Mouse (Mus musculus) intestine, embryonic 16.5 days (tissue): ENCODE results near the gene En1. TPM values are rescaled to one million over a fixed set of nuclear protein-coding genes. Genes with fewer than 3 reads are reported as not detected.

Experiments
- ATAC-seq: fragments of 200-750 bp; cut with Nextera tagmentation; 2 replicates; pipeline ENCODE4 v1.8.0; 2017; ENCODE audit warnings: moderate TSS enrichment, moderate library complexity
- H3K27ac ChIP-seq: fragments of 300-500 bp; sonication (generic); 2 replicates; pipeline ENCODE4 v1.5.1; 2014; ENCODE audit warnings: mild to moderate bottlenecking, low read length
- H3K27me3 ChIP-seq: fragments of 300-500 bp; sonication (generic); replicated peaks from 2 replicates; pipeline ENCODE4 v1.6.1; 2014; ENCODE audit warnings: low read length, control low read depth, mixed read lengths; ENCODE audit not compliant: control insufficient read depth, insufficient read depth
- H3K36me3 ChIP-seq: fragments of 300-500 bp; sonication (generic); 2 replicates; pipeline ENCODE4 v1.6.1; 2014; ENCODE audit warnings: low read length, control low read depth; ENCODE audit not compliant: control insufficient read depth, insufficient read depth
- H3K4me1 ChIP-seq: fragments of 300-500 bp; sonication (generic); 2 replicates; pipeline ENCODE4 v1.6.1; 2014; ENCODE audit warnings: low read length, control low read depth, mixed read lengths; ENCODE audit not compliant: control insufficient read depth, insufficient read depth
- H3K4me2 ChIP-seq: fragments of 300-500 bp; sonication (generic); 2 replicates; pipeline ENCODE4 v1.6.1; 2014; ENCODE audit warnings: low read depth, low read length, control low read depth
- H3K4me3 ChIP-seq: fragments of 300-500 bp; sonication (generic); 2 replicates; pipeline ENCODE4 v1.5.1; 2014; ENCODE audit warnings: mild to moderate bottlenecking, low read length
- H3K9ac ChIP-seq: fragments of 300-500 bp; sonication (generic); 2 replicates; pipeline ENCODE4 v1.6.1; 2014; ENCODE audit warnings: low read depth, low read length
- H3K9me3 ChIP-seq: fragments of 300-500 bp; sonication (generic); 2 replicates; pipeline ENCODE4 v1.6.1; 2016; ENCODE audit warnings: low read length, control low read depth; ENCODE audit not compliant: control insufficient read depth
- WGBS: fragments of 180-500 bp; shearing (Covaris S2); extraction: QIAGEN DNeasy Blood & Tissue Kit; methylation state at CpG from one replicate; pipeline ENCODE4 v1.1.7; 2014; 5-methylcytosine and 5-hydroxymethylcytosine counted together
- polyA plus RNA-seq: library from polyadenylated mRNA; unstranded; fragments of >200 nt; fragmentation: Nextera tagmentation; extraction: Ambion mirVana; gene quantifications from 2 replicates; pipeline ENCODE4 v1.2.1, GENCODE M21; 2015

Gene En1
- polyA plus RNA-seq, 1 experiment from 2014 or later: not detected

GRCm38 (mm10) chr1:120615927-120616326 is 13.7 kb downstream of the En1 start:
- no peak overlapping the region for H3K9ac ChIP-seq

GRCm38 (mm10) chr1:120621383-120621782 is 19.2 kb downstream of the En1 start:
- 29% methylated on average over 4 of the region's 5 CpGs for WGBS
- H3K36me3 ChIP-seq: no peaks in the 10 kb centered on the region
- no peak overlapping the region for H3K27ac ChIP-seq
- H3K4me3 ChIP-seq: no peak overlapping the region
- peaks cover 42% of the 10 kb centered on the region for H3K27me3 ChIP-seq
- no peak for ATAC-seq
- H3K9ac ChIP-seq: no peak overlapping the region
- no peaks in the 10 kb centered on the region for H3K4me1 ChIP-seq
- H3K4me2 ChIP-seq: no peak overlapping the region
- H3K9me3 ChIP-seq: no peaks in the 10 kb centered on the region

More at GRCm38 (mm10) chr1:120615927-120616326, 13.7 kb downstream of the En1 start:
- no peak overlapping the region for H3K4me3 ChIP-seq
- no peak for ATAC-seq
- no peaks in the 10 kb centered on the region for H3K36me3 ChIP-seq
- H3K27ac ChIP-seq: no peak overlapping the region
- H3K4me2 ChIP-seq: no peak overlapping the region
- no peaks in the 10 kb centered on the region for H3K9me3 ChIP-seq
- no peaks in the 10 kb centered on the region for H3K4me1 ChIP-seq
- peaks cover 83% of the 10 kb centered on the region for H3K27me3 ChIP-seq
- whole genome bisulfite sequencing: 2% methylated on average over 9 of the region's 9 CpGs

- 51% methylated on average over 11 of the region's 11 CpGs for WGBS
- no peak overlapping the region for H3K4me2 ChIP-seq
- no peaks in the 10 kb centered on the region for H3K4me1 ChIP-seq
- H3K36me3 ChIP-seq: no peaks in the 10 kb centered on the region
- no peak for ATAC-seq
- H3K9ac ChIP-seq: no peak overlapping the region
- peaks cover 10% of the 10 kb centered on the region for H3K27me3 ChIP-seq
- H3K27ac ChIP-seq: no peak overlapping the region
- H3K9me3 ChIP-seq: no peaks in the 10 kb centered on the region
- no peak overlapping the region for H3K4me3 ChIP-seq
These were observed 24.9 kb downstream of the En1 start for GRCm38 (mm10) chr1:120626930-120627621.

GRCm38 (mm10) chr1:120627622-120628001 is 25.4 kb downstream of the En1 start:
- Histone ChIP-seq H3K4me2 (no peak overlapping the region), H3K36me3 (no peaks in the 10 kb centered on the region), H3K4me1 (no peaks in the 10 kb centered on the region), H3K4me3 (no peak overlapping the region), H3K27ac (no peak overlapping the region), H3K9ac (no peak overlapping the region), H3K27me3 (peaks cover 6% of the 10 kb centered on the region), H3K9me3 (no peaks in the 10 kb centered on the region)
- WGBS: 77% methylated on average over 4 of the region's 4 CpGs
- ATAC-seq: no peak

GRCm38 (mm10) chr1:120628821-120629220 is 26.6 kb downstream of the En1 start:
- Histone ChIP-seq H3K36me3 (no peaks in the 10 kb centered on the region), H3K27ac (no peak overlapping the region), H3K4me2 (no peak overlapping the region), H3K4me3 (no peak overlapping the region), H3K9me3 (no peaks in the 10 kb centered on the region), H3K9ac (no peak overlapping the region), H3K4me1 (no peaks in the 10 kb centered on the region), H3K27me3 (peaks cover 6% of the 10 kb centered on the region)
- no peak for ATAC-seq
- WGBS: 54% methylated on average over 9 of the region's 9 CpGs

- ATAC-seq: no peak
- Histone ChIP-seq H3K27me3 (no peaks in the 10 kb centered on the region), H3K4me2 (no peak overlapping the region), H3K9ac (no peak overlapping the region), H3K4me3 (no peak overlapping the region), H3K9me3 (no peaks in the 10 kb centered on the region), H3K36me3 (no peaks in the 10 kb centered on the region), H3K4me1 (no peaks in the 10 kb centered on the region), H3K27ac (no peak overlapping the region)
- 22% methylated on average over 10 of the region's 10 CpGs for WGBS
These were observed 41.2 kb downstream of the En1 start for GRCm38 (mm10) chr1:120643380-120643779.

- WGBS: 19% methylated on average over 13 of the region's 13 CpGs
- H3K9me3 ChIP-seq: no peaks in the 10 kb centered on the region
- H3K9ac ChIP-seq: no peak overlapping the region
- H3K4me3 ChIP-seq: 0 out of 2 replicates have a peak overlapping the region, but pooled peaks have one; percentile 8
- no peak overlapping the region for H3K4me2 ChIP-seq
- no peaks in the 10 kb centered on the region for H3K36me3 ChIP-seq
- H3K27ac ChIP-seq: no peak overlapping the region
- no peak for ATAC-seq
- H3K4me1 ChIP-seq: no peaks in the 10 kb centered on the region
- no peaks in the 10 kb centered on the region for H3K27me3 ChIP-seq
These were observed 41.9 kb downstream of the En1 start for GRCm38 (mm10) chr1:120643848-120644711.

GRCm38 (mm10) chr1:120644755-120645154 is 42.5 kb downstream of the En1 start:
- no peaks in the 10 kb centered on the region for H3K4me1 ChIP-seq
- no peaks in the 10 kb centered on the region for H3K36me3 ChIP-seq
- H3K9me3 ChIP-seq: no peaks in the 10 kb centered on the region
- no peak overlapping the region for H3K4me3 ChIP-seq
- H3K4me2 ChIP-seq: no peak overlapping the region
- no peak for ATAC-seq
- H3K9ac ChIP-seq: no peak overlapping the region
- H3K27ac ChIP-seq: no peak overlapping the region
- 76% methylated on average over 1 of the region's 1 CpGs for WGBS
- no peaks in the 10 kb centered on the region for H3K27me3 ChIP-seq

- no peaks in the 10 kb centered on the region for H3K4me1 ChIP-seq
- ATAC-seq: no peak
These were observed 47.9 kb downstream of the En1 start for GRCm38 (mm10) chr1:120650068-120650467.

More at GRCm38 (mm10) chr1:120650068-120650467, 47.9 kb downstream of the En1 start:
- Histone ChIP-seq H3K4me3 (no peak overlapping the region), H3K27ac (no peak overlapping the region), H3K36me3 (no peaks in the 10 kb centered on the region), H3K27me3 (no peaks in the 10 kb centered on the region), H3K9ac (no peak overlapping the region), H3K4me2 (no peak overlapping the region), H3K9me3 (no peaks in the 10 kb centered on the region)
- WGBS: 67% methylated on average over 8 of the region's 8 CpGs
